Mouse (Mus musculus) layer of hippocampus, adult 2 months (tissue): ENCODE measurements around the gene Dlgap4. TPM values are rescaled to one million over a fixed set of nuclear protein-coding genes. Genes with fewer than 3 reads are reported as not detected.

Source experiments
- DNase-seq, 2 experiments: peaks; one replicate each; pipeline ENCODE4 v3.0.0; 2022; ENCODE audit warnings: low spot score in 2 of 2
- H3K27ac ChIP-seq: fragments of 200-600 bp; 2 replicates; pipeline ENCODE4 v1.8.1; 2022
- H3K4me3 ChIP-seq: fragments of 200-600 bp; 2 replicates; pipeline ENCODE4 v1.8.1; 2022; ENCODE audit warnings: mild to moderate bottlenecking
- CTCF ChIP-seq: fragments of 200-600 bp; conservative IDR thresholded peaks from 2 replicates; pipeline ENCODE4 v1.8.1; 2022; ENCODE audit warnings: antibody characterized with exemption, mild to moderate bottlenecking, moderate library complexity
- total RNA-seq, 2 experiments: library from RNA; stranded (reverse); gene quantifications; 2 replicates each; pipeline ENCODE4 v1.2.3; 2021

Dlgap4 gene
- total RNA-seq, 2 experiments from 2014 or later, result 194 to 198 TPM

- DNase-seq, result no peak
- peak overlapping the region; percentile 36; the same call in 1 of the 2 replicates for H3K27ac ChIP-seq
- no peak overlapping the region for H3K4me3 ChIP-seq
- no peak for TF ChIP-seq CTCF
Measured at GRCm38 (mm10) chr2:156625307-156625706, 11.8 kb downstream of the Dlgap4 start.

GRCm38 (mm10) chr2:156626119-156626518 lies 12.6 kb downstream of the Dlgap4 start:
- Histone ChIP-seq H3K27ac (peak overlapping the region; percentile 48; the same call in 1 of the 2 replicates), H3K4me3 (no peak overlapping the region)
- no peak for TF ChIP-seq CTCF
- peak in 1 of 2 experiments; percentile 56 for DNase-seq

DNA sequence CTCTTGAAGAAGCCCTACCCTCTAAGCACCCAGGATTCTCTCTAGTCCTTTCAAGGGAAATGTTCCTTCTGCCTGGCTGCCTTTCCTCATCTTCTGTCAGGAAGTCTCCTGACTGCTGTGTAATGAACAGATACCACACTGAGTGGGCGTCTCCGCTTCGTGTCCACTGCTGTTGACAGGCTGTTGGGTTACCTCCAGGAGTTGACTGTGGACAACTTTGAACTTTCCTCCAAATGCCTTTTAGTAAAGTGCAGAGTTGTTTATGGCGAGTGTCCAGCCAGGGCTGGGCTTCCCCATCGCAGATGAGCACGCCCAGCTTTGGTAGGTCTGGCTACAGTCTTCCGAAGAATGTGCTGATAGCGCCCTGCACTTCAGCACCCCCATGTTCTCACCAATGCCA lies 13.0 kb downstream of the Dlgap4 start:
- no peak overlapping the region for H3K4me3 ChIP-seq
- H3K27ac ChIP-seq, result peak overlapping the region; percentile 48; the same call in 1 of the 2 replicates
- no peak for DNase-seq
- no peak for TF ChIP-seq CTCF

DNA sequence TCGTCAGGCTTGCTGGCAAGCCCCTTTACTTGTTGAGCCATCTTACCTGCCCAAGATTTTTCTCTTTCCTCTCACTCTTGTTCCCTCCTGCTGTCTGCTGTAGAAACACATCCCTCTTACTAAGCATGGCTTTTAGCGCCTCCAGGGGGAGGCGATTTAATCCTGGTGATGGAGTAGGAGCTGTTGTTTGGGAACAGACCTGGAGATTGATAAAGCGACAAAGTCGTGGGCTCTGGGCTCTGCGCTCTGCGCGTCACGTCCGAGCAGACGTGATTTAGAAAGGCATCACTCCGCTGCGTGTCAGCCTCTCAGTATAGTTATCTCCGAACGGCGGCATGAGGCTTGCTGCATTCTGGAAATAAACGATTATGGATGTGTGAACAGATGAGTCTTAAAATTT lies 14.4 kb downstream of the Dlgap4 start:
- Histone ChIP-seq H3K27ac (0 out of 2 replicates have a peak overlapping the region, but pooled peaks have one; percentile 3), H3K4me3 (no peak overlapping the region)
- DNase-seq, result no peak
- TF ChIP-seq CTCF, result peak; percentile 33

DNA sequence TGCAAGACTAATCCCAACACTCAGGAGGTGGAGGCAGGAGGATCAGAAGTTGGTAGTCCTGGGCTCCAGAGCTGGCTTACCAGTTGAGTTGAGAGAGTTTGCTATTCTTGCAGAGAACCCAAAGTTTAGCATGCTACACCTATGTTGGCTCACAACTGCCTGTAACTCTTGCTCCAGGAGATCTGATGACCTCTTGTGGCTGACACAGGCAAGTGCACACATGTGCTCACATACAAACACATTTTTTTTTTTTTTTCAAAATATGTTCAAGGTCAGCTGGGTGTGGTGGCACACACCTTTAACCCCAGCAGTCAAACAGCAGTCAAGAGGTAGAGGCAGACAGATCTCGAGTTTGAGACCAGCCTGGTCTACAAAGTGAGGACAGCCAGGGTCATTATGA lies 16.8 kb downstream of the Dlgap4 start:
- H3K27ac ChIP-seq, result no peak overlapping the region
- peak; percentile 56 for TF ChIP-seq CTCF

GRCm38 (mm10) chr2:156632721-156633120 lies 19.2 kb downstream of the Dlgap4 start:
- no peak overlapping the region for H3K27ac ChIP-seq
- no peak for DNase-seq
- no peak for TF ChIP-seq CTCF
- H3K4me3 ChIP-seq, result no peak overlapping the region

More for the DNA sequence above, 16.8 kb downstream of the Dlgap4 start:
- H3K4me3 ChIP-seq, result no peak overlapping the region
- DNase-seq, result no peak

- TF ChIP-seq CTCF, result no peak
- Histone ChIP-seq H3K27ac (no peak overlapping the region), H3K4me3 (no peak overlapping the region)
- DNase-seq, result no peak
Measured at GRCm38 (mm10) chr2:156635091-156635490, 21.6 kb downstream of the Dlgap4 start.

GRCm38 (mm10) chr2:156641141-156641540 lies 27.6 kb downstream of the Dlgap4 start:
- no peak for TF ChIP-seq CTCF
- DNase-seq, result no peak
- no peak overlapping the region for H3K27ac ChIP-seq
- no peak overlapping the region for H3K4me3 ChIP-seq

DNA sequence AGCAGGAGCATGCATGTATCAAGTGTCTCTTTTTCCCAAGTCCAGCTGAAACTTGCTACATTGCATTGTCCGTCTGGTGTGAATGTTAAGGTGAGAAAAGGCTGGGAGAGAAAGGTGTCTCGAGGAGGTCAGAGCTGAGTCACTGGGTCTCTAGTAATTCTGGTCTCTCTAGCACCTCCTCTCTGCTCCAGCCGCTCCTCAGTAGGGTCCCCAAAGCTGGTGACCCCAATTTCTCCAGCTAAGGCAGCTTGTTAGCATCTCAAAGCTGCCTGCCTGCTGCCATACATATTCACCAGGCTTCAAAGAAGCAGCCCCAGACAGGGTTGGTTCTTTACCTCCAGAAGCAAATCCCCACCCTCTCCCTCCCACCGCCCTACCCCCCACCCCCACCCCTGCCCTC lies 29.4 kb downstream of the Dlgap4 start:
- DNase-seq, result no peak

GRCm38 (mm10) chr2:156643406-156643805 lies 29.9 kb downstream of the Dlgap4 start:
- no peak overlapping the region for H3K4me3 ChIP-seq
- no peak for TF ChIP-seq CTCF
- no peak overlapping the region for H3K27ac ChIP-seq
- DNase-seq, result no peak

More for the DNA sequence above, 29.4 kb downstream of the Dlgap4 start:
- H3K27ac ChIP-seq, result no peak overlapping the region
- TF ChIP-seq CTCF, result no peak
- H3K4me3 ChIP-seq, result no peak overlapping the region

DNA sequence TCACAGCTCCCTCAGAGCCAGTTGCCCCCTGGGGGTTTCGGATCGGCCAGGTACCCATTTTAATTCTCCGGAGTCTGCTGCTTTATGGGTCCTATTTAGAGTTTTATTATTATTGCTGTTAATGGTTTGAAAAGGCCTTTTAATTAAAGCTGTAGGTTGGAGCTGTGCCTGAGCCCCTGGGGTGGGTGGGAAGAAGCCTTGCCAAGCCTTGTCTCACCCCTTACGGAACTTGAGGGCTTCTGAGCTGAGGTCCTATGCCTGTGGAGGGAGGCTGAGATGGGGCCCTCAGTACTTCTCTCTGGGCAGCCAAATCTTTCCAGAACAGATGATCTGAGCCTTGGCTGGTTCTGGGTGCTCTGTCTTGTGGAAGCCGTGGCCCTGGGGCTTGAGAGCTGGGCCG lies 31.6 kb downstream of the Dlgap4 start:
- no peak overlapping the region for H3K27ac ChIP-seq
- no peak for DNase-seq
- no peak overlapping the region for H3K4me3 ChIP-seq
- TF ChIP-seq CTCF, result no peak

DNA sequence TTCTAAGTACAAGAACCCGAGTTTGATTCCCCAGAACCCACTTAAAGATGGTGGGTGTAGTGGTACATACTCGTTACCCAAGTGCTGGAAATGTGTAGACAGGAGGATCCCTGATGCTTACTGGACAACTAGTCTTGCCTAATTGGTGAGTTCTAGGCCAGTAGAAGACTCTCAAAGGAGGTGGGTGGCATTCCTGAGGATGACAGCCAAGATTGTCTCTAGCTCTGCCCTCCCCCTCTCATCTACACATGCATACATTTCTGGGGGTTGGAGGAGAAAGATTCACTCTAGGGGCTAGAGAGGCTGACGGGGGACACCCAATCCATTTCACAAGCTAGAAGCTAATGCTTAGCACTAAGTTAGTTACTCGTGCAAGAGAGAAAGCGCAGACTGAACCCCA lies 33.4 kb downstream of the Dlgap4 start:
- Histone ChIP-seq H3K27ac (no peak overlapping the region), H3K4me3 (no peak overlapping the region)
- DNase-seq, result no peak
- no peak for TF ChIP-seq CTCF

GRCm38 (mm10) chr2:156648042-156648441 lies 34.5 kb downstream of the Dlgap4 start:
- peak in 1 of 2 experiments; percentile 46 for DNase-seq
- Histone ChIP-seq H3K4me3 (no peak overlapping the region), H3K27ac (no peak overlapping the region)
- TF ChIP-seq CTCF, result no peak

DNA sequence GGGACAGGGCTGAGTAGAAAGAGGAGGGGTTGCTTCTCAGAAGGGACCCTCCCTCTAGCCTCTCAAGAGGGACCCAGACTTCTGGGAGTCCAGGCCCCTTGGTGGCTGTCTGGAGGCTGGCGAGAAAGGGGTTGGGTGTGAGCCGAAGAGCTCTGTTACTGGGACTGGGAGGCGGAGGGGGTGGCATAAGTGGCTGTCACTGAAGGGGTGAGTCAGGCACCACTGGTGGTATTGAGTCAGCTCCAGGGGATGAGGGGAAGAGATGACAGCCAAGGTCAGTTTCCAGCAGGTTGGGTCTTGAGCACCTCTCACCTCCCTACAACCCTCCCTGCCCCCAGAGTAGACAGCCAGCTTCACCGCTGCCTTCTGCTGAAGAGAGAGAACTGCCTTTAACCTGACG lies 35.9 kb downstream of the Dlgap4 start:
- TF ChIP-seq CTCF, result no peak
- H3K27ac ChIP-seq, result 0 out of 2 replicates have a peak overlapping the region, but pooled peaks have one; percentile 16
- DNase-seq, result no peak

GRCm38 (mm10) chr2:156651019-156651418 lies 37.5 kb downstream of the Dlgap4 start:
- no peak for TF ChIP-seq CTCF
- Histone ChIP-seq H3K4me3 (no peak overlapping the region), H3K27ac (no peak overlapping the region)
- DNase-seq, result no peak

More for the DNA sequence above, 35.9 kb downstream of the Dlgap4 start:
- H3K4me3 ChIP-seq, result no peak overlapping the region
